Mouse (Mus musculus) CH12.LX (cell line): ENCODE data around the gene Mettl1. TPM values are rescaled to one million over a fixed set of nuclear protein-coding genes. Genes with fewer than 3 reads are reported as not detected.

Experiments used
- DNase-seq: peaks from one replicate; pipeline ENCODE4 v3.0.0-alpha.2; 2013; ENCODE audit errors: extremely low read depth
- H3K27ac ChIP-seq: 2 replicates; pipeline ENCODE4 v1.5.1; 2012; ENCODE audit warnings: low read depth, mild to moderate bottlenecking, control low read depth, moderate library complexity; ENCODE audit not compliant: insufficient read depth
- H3K27me3 ChIP-seq: replicated peaks from 2 replicates; pipeline ENCODE3; 2012; ENCODE audit warnings: inconsistent platforms
- H3K36me3 ChIP-seq, 2 experiments: replicated peaks in 1 of 2; 2 replicates each; pipeline versions ENCODE3 to v1.6.1; 2012; ENCODE audit warnings: inconsistent platforms in 1 of 2, low read length in 1 of 2, mild to moderate bottlenecking in 1 of 2, mixed read lengths in 1 of 2, moderate library complexity in 1 of 2; ENCODE audit not compliant: control insufficient read depth in 1 of 2, insufficient read depth in 1 of 2
- H3K4me1 ChIP-seq, 2 experiments: 2 replicates each; pipeline ENCODE4 v1.6.1; 2012; ENCODE audit warnings: inconsistent platforms in 1 of 2, moderate library complexity in 1 of 2; ENCODE audit not compliant: insufficient read depth in 2 of 2, control insufficient read depth in 1 of 2
- H3K4me2 ChIP-seq: 2 replicates; pipeline ENCODE4 v1.6.1; 2012; ENCODE audit warnings: low read depth, mild to moderate bottlenecking, control low read depth; ENCODE audit not compliant: poor library complexity, insufficient read depth, severe bottlenecking
- H3K4me3 ChIP-seq, 3 experiments: fragments of 150-350 bp in 1 of 3; sonication (generic) in 1 of 3; replicated peaks in 1 of 3; 2 replicates each; pipeline versions ENCODE3 to v1.5.1; 2011 to 2012; ENCODE audit warnings: low read depth in 2 of 3, low read length in 2 of 3, mild to moderate bottlenecking in 2 of 3, moderate library complexity in 2 of 3, control low read depth in 1 of 3, improper control_type of control experiment in 1 of 3, inconsistent platforms in 1 of 3, mixed read lengths in 1 of 3; ENCODE audit not compliant: poor library complexity in 1 of 3
- H3K79me2 ChIP-seq: replicated peaks from 2 replicates; pipeline ENCODE4 v1.6.1; 2012; ENCODE audit warnings: mild to moderate bottlenecking, moderate library complexity; ENCODE audit not compliant: control insufficient read depth, poor library complexity, insufficient read depth, severe bottlenecking; ENCODE audit errors: extremely low read depth
- H3K9ac ChIP-seq: 2 replicates; pipeline ENCODE4 v1.6.1; 2012; ENCODE audit warnings: low read depth, mild to moderate bottlenecking, control low read depth, moderate library complexity; ENCODE audit not compliant: insufficient read depth
- H3K9me3 ChIP-seq: replicated peaks from 2 replicates; pipeline ENCODE3; 2012; ENCODE audit warnings: low read length, inconsistent platforms, mixed read lengths
- CHD2 ChIP-seq: IDR thresholded peaks from 2 replicates; pipeline ENCODE4 v1.6.1; 2011; ENCODE audit warnings: low read length, improper control_type of control experiment
- ELF1 ChIP-seq: IDR thresholded peaks from 2 replicates; pipeline ENCODE4 v1.6.1; 2014; ENCODE audit warnings: low read depth, mild to moderate bottlenecking, inconsistent platforms, low read length, improper control_type of control experiment
- EP300 ChIP-seq: IDR thresholded peaks from 2 replicates; pipeline ENCODE4 v1.6.1; 2011; ENCODE audit warnings: low read length, improper control_type of control experiment
- JUN ChIP-seq: IDR thresholded peaks from 2 replicates; pipeline ENCODE4 v1.6.1; 2011; ENCODE audit warnings: low read depth, mild to moderate bottlenecking, low read length, improper control_type of control experiment, moderate library complexity; ENCODE audit not compliant: insufficient read depth
- JUND ChIP-seq: conservative IDR thresholded peaks from 2 replicates; pipeline ENCODE4 v1.6.1; 2011; ENCODE audit warnings: low read depth, low read length, improper control_type of control experiment
- MAFK ChIP-seq: IDR thresholded peaks from 2 replicates; pipeline ENCODE4 v1.6.1; 2011; ENCODE audit warnings: low read length, improper control_type of control experiment; ENCODE audit not compliant: insufficient replicate concordance
- MAX ChIP-seq: IDR thresholded peaks from 2 replicates; pipeline ENCODE4 v1.6.1; 2011; ENCODE audit warnings: low read length, improper control_type of control experiment
- MYC ChIP-seq: IDR thresholded peaks from 2 replicates; pipeline ENCODE4 v1.6.1; 2011; ENCODE audit warnings: low read depth, mild to moderate bottlenecking, improper control_type of control experiment, low read length
- NRF1 ChIP-seq: IDR thresholded peaks from 2 replicates; pipeline ENCODE4 v1.6.1; 2014; ENCODE audit warnings: low read depth, mild to moderate bottlenecking, inconsistent platforms, low read length, improper control_type of control experiment, moderate library complexity
- POLR2A ChIP-seq: IDR thresholded peaks from 2 replicates; pipeline ENCODE4 v1.6.1; 2011; ENCODE audit warnings: low read depth, mild to moderate bottlenecking, improper control_type of control experiment, low read length
- TBP ChIP-seq: conservative IDR thresholded peaks from 2 replicates; pipeline ENCODE4 v1.6.1; 2011; ENCODE audit warnings: low read depth, low read length, improper control_type of control experiment
- TCF12 ChIP-seq: IDR thresholded peaks from 2 replicates; pipeline ENCODE4 v1.6.1; 2014; ENCODE audit warnings: low read depth, mild to moderate bottlenecking, inconsistent platforms, low read length, improper control_type of control experiment
- UBTF ChIP-seq: IDR thresholded peaks from 2 replicates; pipeline ENCODE4 v1.6.1; 2012; ENCODE audit warnings: low read depth, mild to moderate bottlenecking, inconsistent platforms, low read length, improper control_type of control experiment, moderate library complexity
- ZMIZ1 ChIP-seq: IDR thresholded peaks from 2 replicates; pipeline ENCODE4 v1.6.1; 2012; ENCODE audit warnings: low read depth, mild to moderate bottlenecking, inconsistent platforms, low read length, improper control_type of control experiment
- ZNF384 ChIP-seq: IDR thresholded peaks from 2 replicates; pipeline ENCODE4 v1.6.1; 2012; ENCODE audit warnings: low read depth, low read length, improper control_type of control experiment, inconsistent platforms
- dilution Hi-C: fragments of 300-500 bp; cut with MboI; formaldehyde crosslinking; loops from 2 replicates; pipeline ENCODE4 v1.14.3; 2020; ENCODE audit warnings: low sequenced_read_pairs; ENCODE audit not compliant: extremely low pct_unique_long_range_greater_than_20kb, extremely low pct_ligation_motif_present
- in situ Hi-C: fragments of 300-500 bp; cut with MboI; formaldehyde crosslinking; loops from 3 replicates; pipeline ENCODE4 v1.14.3; 2019; ENCODE audit warnings: low sequenced_read_pairs, low pct_ligation_motif_present, low pct_unique_long_range_greater_than_20kb, mixed read lengths
- polyA plus RNA-seq: library from polyadenylated mRNA; unstranded; fragments of >175 nt; gene quantifications from 2 replicates; pipeline ENCODE4 v1.2.1, GENCODE M21; 2012; ENCODE audit warnings: low read depth; ENCODE audit not compliant: insufficient read length
- total RNA-seq, 2 experiments: library from RNA; depleted of rRNA; stranded (reverse); fragments of 300-350 nt in 1 of 2; fragments of >200 nt in 1 of 2; gene quantifications; 2 replicates each; pipeline ENCODE4 v1.2.3; 2012 to 2014

Mettl1 gene
- total and polyA plus RNA-seq, 3 experiments: 21.6 to 49.4 (median 28.4) TPM

DNA sequence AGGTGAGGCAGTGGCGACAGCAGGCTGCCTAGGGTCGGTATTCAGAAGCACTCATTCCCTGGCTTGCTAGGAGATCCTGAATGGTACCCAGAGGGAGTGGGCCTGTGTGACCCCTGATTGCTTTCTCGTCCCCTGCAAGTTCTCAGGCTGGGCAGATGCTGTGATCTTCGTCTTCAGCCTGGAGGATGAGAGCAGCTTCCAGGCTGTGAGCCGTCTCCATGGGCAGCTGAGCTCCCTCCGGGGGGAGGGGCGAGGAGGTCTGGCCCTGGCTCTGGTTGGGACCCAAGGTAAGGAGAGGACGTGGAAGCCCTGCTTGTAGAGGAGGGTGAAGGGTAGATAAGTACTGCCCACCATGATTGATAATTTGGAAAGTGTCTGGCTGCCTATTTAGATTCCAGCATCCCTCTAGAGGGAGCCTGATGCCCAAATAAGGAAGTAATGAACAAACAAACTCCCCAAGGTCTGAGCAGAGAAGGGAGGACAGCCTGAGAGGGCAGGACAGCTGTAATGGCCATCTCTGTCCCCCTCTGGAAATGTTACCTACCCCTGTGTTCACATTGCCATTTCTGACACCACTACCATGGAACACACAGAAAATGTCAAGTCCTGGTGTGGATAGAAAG is 42.2 kb downstream of the Mettl1 start:
- H3K9ac ChIP-seq: no peak overlapping the region
- peaks cover 68 to 94% of the 10 kb centered on the region in 2 experiments for H3K36me3 ChIP-seq
- DNase-seq: no peak
- no peak overlapping the region for H3K27ac ChIP-seq
- in situ Hi-C loops: no loop called here
- H3K27me3 ChIP-seq: no peaks in the 10 kb centered on the region
- no peak overlapping the region for H3K4me2 ChIP-seq
- H3K9me3 ChIP-seq: no peaks in the 10 kb centered on the region
- H3K4me3 ChIP-seq: no peak overlapping the region
- dilution Hi-C loops: no loop called here
- TF ChIP-seq NRF1 (no peak), POLR2A (no peak), MAFK (no peak), UBTF (no peak), ZMIZ1 (no peak), JUN (no peak), JUND (no peak), MYC (no peak), ZNF384 (no peak), TBP (no peak), TCF12 (no peak), ELF1 (no peak), EP300 (no peak), CHD2 (no peak), MAX (no peak)
- H3K4me1 ChIP-seq: no peaks in the 10 kb centered on the region
- peaks cover 3% of the 10 kb centered on the region; the same call in 1 of the 2 replicates for H3K79me2 ChIP-seq

DNA sequence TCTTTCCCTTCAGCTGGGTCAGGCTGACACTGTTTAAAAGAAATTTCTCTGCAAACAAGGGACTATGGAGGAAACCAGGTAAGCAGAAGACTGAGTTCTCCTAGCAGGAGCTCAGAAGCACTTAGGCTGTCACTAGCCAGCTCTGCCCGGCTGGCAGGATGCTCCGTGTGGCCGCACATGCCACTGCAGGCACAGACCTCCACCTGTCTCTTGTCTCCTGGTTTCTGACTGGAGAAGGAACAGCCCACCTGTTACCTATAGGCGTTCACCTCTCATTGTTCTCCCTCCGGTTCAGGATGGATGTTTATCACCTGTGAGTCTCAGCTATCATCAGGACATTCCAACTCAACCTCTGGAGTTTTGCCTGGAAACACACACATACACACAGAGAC is 42.7 kb downstream of the Mettl1 start:
- peaks cover 3% of the 10 kb centered on the region; the same call in 1 of the 2 replicates for H3K79me2 ChIP-seq
- H3K4me3 ChIP-seq: no peak overlapping the region
- H3K27ac ChIP-seq: no peak overlapping the region
- H3K4me2 ChIP-seq: no peak overlapping the region
- in situ Hi-C loops: no loop called here
- H3K4me1 ChIP-seq: no peaks in the 10 kb centered on the region
- no peak for DNase-seq
- H3K36me3 ChIP-seq: peaks cover 70 to 95% of the 10 kb centered on the region in 2 experiments
- TF ChIP-seq MYC: no peak
- no peak for TF ChIP-seq EP300
- TF ChIP-seq, all 38 proteins: peak for 0
- dilution Hi-C loops: no loop called here
- H3K9ac ChIP-seq: no peak overlapping the region
- H3K9me3 ChIP-seq: no peaks in the 10 kb centered on the region
- H3K27me3 ChIP-seq: no peaks in the 10 kb centered on the region
